Mouse (Mus musculus) neutrophil, adult 83 days (primary cell): ENCODE data around the gene Lrrd1. TPM values are rescaled to one million over a fixed set of nuclear protein-coding genes. Genes with fewer than 3 reads are reported as not detected.

Experiments
- total RNA-seq, 2 experiments: library from RNA; stranded (reverse); gene quantifications; one replicate each; pipeline ENCODE4 v1.2.4; 2023

The Lrrd1 gene
- total RNA-seq: not detected

GRCm38 (mm10) chr5:3845026-3845425 lies at the start of gene Lrrd1:
TSS of gene Lrrd1 (plus strand) at chr5:3845173.

GRCm38 (mm10) chr5:3802433-3803291 lies 42.3 kb upstream of the Lrrd1 start, which contains the start of the genes Ankib1 and Krit1:
TSS of gene Ankib1 (minus strand) at chr5:3802925.
TSS of gene Krit1 (plus strand) at chr5:3803184.

GRCm38 (mm10) chr5:3893459-3894293 lies 48.7 kb downstream of the Lrrd1 start, which contains the start of gene Mterf1a:
TSS of gene Mterf1a (minus strand) at chr5:3893933.

Other genes with a start within 250 kb of the Lrrd1 start
- 10 to 100 TPM in 1 of 2 experiments, 1 to 10 TPM in 1; 9.2 to 11.4 TPM for gene Pex1, start 249.1 kb upstream of the Lrrd1 start, total RNA-seq
- gene Rbm48, start 248.6 kb upstream of the Lrrd1 start, total RNA-seq: 10 to 100 TPM; 13.1 to 13.2 TPM
- gene Tmbim7, start 194.0 kb upstream of the Lrrd1 start, total RNA-seq: not detected
- 10 to 100 TPM; 56.2 to 63.0 TPM for gene Gatad1, start 188.0 kb upstream of the Lrrd1 start, total RNA-seq
- gene Ankib1, start 42.2 kb upstream of the Lrrd1 start, total RNA-seq: 10 to 100 TPM; 19.5 to 27.9 TPM
- gene Krit1, start 42.0 kb upstream of the Lrrd1 start, total RNA-seq: 10 to 100 TPM; 36.8 to 41.1 TPM
- gene Mterf1a, start 48.8 kb downstream of the Lrrd1 start, total RNA-seq: 1 to 10 TPM; 7.1 to 9.7 TPM
- gene Akap9, start 82.9 kb downstream of the Lrrd1 start, total RNA-seq: 10 to 100 TPM; 38.3 to 47.2 TPM